Mouse (Mus musculus) adrenal gland, postnatal 10 days (tissue): ENCODE results near the gene Snx10. TPM values are rescaled to one million over a fixed set of nuclear protein-coding genes. Genes with fewer than 3 reads are reported as not detected.

Experiments
- microRNA-seq: library from miRNA; unstranded; fragments of <30 nt; microRNA quantifications from one replicate; pipeline ENCODE4 v1.2.0, GENCODE M21; 2021
- total RNA-seq, 2 experiments: library from RNA; stranded (reverse); gene quantifications; 2 replicates each; pipeline ENCODE4 v1.2.3; 2021

Snx10 gene
- total RNA-seq, 2 experiments from 2014 or later = 36.5 to 47.0 TPM

Small RNAs within 50 kb of the gene (microRNA-seq; reads per million reads assigned to microRNA genes)
- gene Gm22914 = not detected

Other genes with a start within 250 kb of the Snx10 start
- 1 to 10 TPM in 1 of 2 experiments, under 1 TPM in 1; 0.75 to 1.1 TPM for gene Nfe2l3, start 91.2 kb upstream of the Snx10 start, total RNA-seq
- gene Hnrnpa2b1, start 54.0 kb upstream of the Snx10 start, total RNA-seq = 100 to 1,000 TPM; 559 to 669 TPM
- 100 to 1,000 TPM; 109 to 125 TPM for gene Cbx3, start 53.5 kb upstream of the Snx10 start, total RNA-seq